Mouse (Mus musculus) limb, embryonic 14.5 days (tissue): Measurements from ENCODE around the gene G430095P16Rik. TPM values are rescaled to one million over a fixed set of nuclear protein-coding genes. Genes with fewer than 3 reads are reported as not detected.
A peak's percentile ranks its signal among the peaks of the same experiment; 100 is the strongest.

Source experiments
- ATAC-seq: fragments of 200-750 bp; cut with Nextera tagmentation; 2 replicates; pipeline ENCODE4 v1.8.0; 2017; ENCODE audit warnings: low read depth, moderate number of reproducible peaks, moderate TSS enrichment; ENCODE audit not compliant: low FRiP score
- DNase-seq: peaks from one replicate; pipeline ENCODE4 v3.0.0-alpha.2; 2015; ENCODE audit warnings: low spot score
- H3K27ac ChIP-seq: fragments of 300-500 bp; sonication (generic); replicated peaks from 2 replicates; pipeline ENCODE4 v1.5.1; 2014; ENCODE audit warnings: low read depth, mild to moderate bottlenecking, low read length, moderate library complexity, mixed read lengths
- H3K27me3 ChIP-seq: fragments of 300-500 bp; sonication (generic); 2 replicates; pipeline ENCODE4 v1.6.1; 2014; ENCODE audit warnings: low read length, mixed read lengths; ENCODE audit not compliant: control insufficient read depth, insufficient read depth
- H3K36me3 ChIP-seq: fragments of 300-500 bp; sonication (generic); 2 replicates; pipeline ENCODE4 v1.6.1; 2014; ENCODE audit warnings: mild to moderate bottlenecking, low read length, moderate library complexity, mixed read lengths; ENCODE audit not compliant: control insufficient read depth, insufficient read depth
- H3K4me1 ChIP-seq: fragments of 300-500 bp; sonication (generic); 2 replicates; pipeline ENCODE4 v1.6.1; 2014; ENCODE audit warnings: antibody characterized with exemption, low read length, mixed read lengths; ENCODE audit not compliant: control insufficient read depth, insufficient read depth
- H3K4me2 ChIP-seq: fragments of 300-500 bp; sonication (generic); replicated peaks from 2 replicates; pipeline ENCODE4 v1.6.1; 2014; ENCODE audit warnings: low read depth, mild to moderate bottlenecking, low read length, moderate library complexity; ENCODE audit not compliant: severe bottlenecking
- H3K4me3 ChIP-seq: fragments of 300-500 bp; sonication (generic); replicated peaks from 2 replicates; pipeline ENCODE4 v1.5.1; 2014; ENCODE audit warnings: low read length
- H3K9ac ChIP-seq: fragments of 300-500 bp; sonication (generic); 2 replicates; pipeline ENCODE4 v1.6.1; 2014; ENCODE audit warnings: mild to moderate bottlenecking, low read depth, low read length, moderate library complexity; ENCODE audit not compliant: severe bottlenecking
- H3K9me3 ChIP-seq: fragments of 300-500 bp; sonication (generic); 2 replicates; pipeline ENCODE4 v1.6.1; 2016; ENCODE audit warnings: low read length; ENCODE audit not compliant: control insufficient read depth
- POLR2A ChIP-seq: fragments of 200-500 bp; IDR thresholded peaks from 2 replicates; pipeline ENCODE4 v1.8.0; 2012; ENCODE audit warnings: inconsistent platforms, mild to moderate bottlenecking, moderate library complexity, borderline replicate concordance; ENCODE audit not compliant: insufficient read depth, insufficient read length; ENCODE audit errors: extremely low read depth
- WGBS: fragments of 180-500 bp; shearing (Covaris S2); extraction: QIAGEN DNeasy Blood & Tissue Kit; methylation state at CpG from one replicate; pipeline ENCODE4 v1.1.7; 2014; 5-methylcytosine and 5-hydroxymethylcytosine counted together
- polyA plus RNA-seq, 2 experiments: library from polyadenylated mRNA; depleted of rRNA in 1 of 2; stranded (reverse) in 1 of 2; unstranded in 1 of 2; fragments of >200 nt; fragmentation: Nextera tagmentation in 1 of 2; extraction: Ambion mirVana in 1 of 2; gene quantifications; 2 replicates each; pipeline versions ENCODE4 v1.2.1 to v1.2.3; 2012 to 2014

G430095P16Rik gene
- polyA plus RNA-seq, 2 experiments = 4.3 to 5.7 TPM

DNA sequence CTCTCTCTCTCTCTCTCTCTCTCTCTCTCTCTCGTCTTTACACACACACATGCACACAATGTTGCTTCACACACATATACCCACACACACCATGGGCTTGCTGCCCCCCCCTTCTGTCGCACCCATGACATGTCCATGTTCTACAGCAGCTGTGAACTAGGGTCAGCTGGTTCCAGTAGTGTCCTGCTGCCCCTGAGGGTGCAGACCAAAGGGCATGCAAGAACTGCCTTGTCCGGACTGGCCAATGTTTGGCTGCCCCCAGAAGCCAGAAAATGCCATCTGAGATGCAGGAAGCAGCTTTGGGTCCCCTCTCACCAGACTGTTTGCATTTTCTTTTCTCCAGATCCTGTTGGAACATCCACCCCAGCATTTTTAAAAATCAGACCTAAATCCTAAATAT, 49.8 kb downstream of the G430095P16Rik start:
- no peak for DNase-seq
- Histone ChIP-seq H3K36me3 (peaks cover 48% of the 10 kb centered on the region), H3K4me3 (peak overlapping the region; percentile 38), H3K27ac (0 out of 2 replicates have a peak overlapping the region, but pooled peaks have one; percentile 91), H3K4me1 (peaks cover 57% of the 10 kb centered on the region), H3K4me2 (peak overlapping the region; percentile 69), H3K9ac (peak overlapping the region; percentile 56; the same call in 1 of the 2 replicates), H3K9me3 (no peaks in the 10 kb centered on the region), H3K27me3 (no peaks in the 10 kb centered on the region)
- no peak for ATAC-seq
- 19% methylated on average over 3 of the region's 3 CpGs for WGBS
- TF ChIP-seq POLR2A = no peak

DNA sequence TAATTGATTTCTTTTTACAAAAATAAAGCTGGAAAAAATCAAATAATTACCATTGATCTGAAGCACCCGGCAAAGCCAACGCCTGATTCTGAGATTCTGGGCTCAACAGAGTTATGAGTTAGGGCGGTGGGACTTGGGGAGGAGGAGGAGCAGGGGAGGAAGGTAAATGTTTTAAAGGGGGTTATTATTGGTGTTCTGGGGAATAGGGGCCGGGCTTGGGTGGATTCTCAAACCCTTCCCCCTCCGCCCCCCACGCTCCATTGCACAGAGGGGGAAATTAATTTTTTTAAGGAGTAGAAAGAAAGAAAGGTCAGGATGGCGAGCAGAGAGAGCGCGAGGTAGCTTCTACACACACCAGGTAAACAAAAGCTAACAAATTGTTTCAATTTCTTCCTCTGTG, 50.5 kb downstream of the G430095P16Rik start:
- Histone ChIP-seq H3K36me3 (peaks cover 42% of the 10 kb centered on the region), H3K4me2 (peak overlapping the region; percentile 69), H3K4me1 (peaks cover 63% of the 10 kb centered on the region), H3K9ac (peak overlapping the region; percentile 56), H3K9me3 (no peaks in the 10 kb centered on the region), H3K27ac (peak overlapping the region; percentile 91), H3K27me3 (peaks cover 4% of the 10 kb centered on the region; the same call in 1 of the 2 replicates), H3K4me3 (peak overlapping the region; percentile 38)
- DNase-seq (peak; percentile 74), ATAC-seq (peak; percentile 39)
- WGBS = 1% methylated on average over 9 of the region's 9 CpGs
- TF ChIP-seq POLR2A = no peak

DNA sequence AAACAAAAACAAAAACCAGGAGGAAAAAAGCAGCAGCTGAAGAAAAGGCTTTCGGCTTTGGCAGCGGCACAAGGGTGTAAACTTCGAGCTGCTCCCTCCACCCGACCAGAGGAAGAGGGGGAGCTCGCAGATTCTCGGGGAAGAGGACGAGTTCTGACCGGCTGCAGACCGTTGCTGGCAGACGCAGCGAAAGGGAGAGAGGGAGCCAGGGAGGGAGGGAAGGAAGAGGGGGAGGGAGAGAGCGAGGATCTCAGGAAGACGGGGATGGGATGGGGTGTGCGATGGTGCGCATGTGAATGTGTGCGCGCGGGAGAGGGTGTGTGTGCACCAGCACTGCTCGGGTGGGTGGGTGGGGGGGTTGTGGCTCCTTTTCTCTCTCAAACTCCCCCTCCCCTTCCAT, 51.0 kb downstream of the G430095P16Rik start:
- H3K9ac ChIP-seq = peak overlapping the region; percentile 56
- H3K4me1 ChIP-seq = peaks cover 68% of the 10 kb centered on the region
- peak; percentile 87 for DNase-seq
- H3K27ac ChIP-seq = peak overlapping the region; percentile 91
- H3K27me3 ChIP-seq = peaks cover 6% of the 10 kb centered on the region; the same call in 1 of the 2 replicates
- H3K4me3 ChIP-seq = peak overlapping the region; percentile 38
- ATAC-seq = peak; percentile 83
- peaks cover 37% of the 10 kb centered on the region for H3K36me3 ChIP-seq
- TF ChIP-seq POLR2A = 0 out of 2 replicates have a peak, but pooled peaks have one; percentile 25
- WGBS = under 1% methylated on average over 17 of the region's 19 CpGs
- peak overlapping the region; percentile 69 for H3K4me2 ChIP-seq
- no peaks in the 10 kb centered on the region for H3K9me3 ChIP-seq

DNA sequence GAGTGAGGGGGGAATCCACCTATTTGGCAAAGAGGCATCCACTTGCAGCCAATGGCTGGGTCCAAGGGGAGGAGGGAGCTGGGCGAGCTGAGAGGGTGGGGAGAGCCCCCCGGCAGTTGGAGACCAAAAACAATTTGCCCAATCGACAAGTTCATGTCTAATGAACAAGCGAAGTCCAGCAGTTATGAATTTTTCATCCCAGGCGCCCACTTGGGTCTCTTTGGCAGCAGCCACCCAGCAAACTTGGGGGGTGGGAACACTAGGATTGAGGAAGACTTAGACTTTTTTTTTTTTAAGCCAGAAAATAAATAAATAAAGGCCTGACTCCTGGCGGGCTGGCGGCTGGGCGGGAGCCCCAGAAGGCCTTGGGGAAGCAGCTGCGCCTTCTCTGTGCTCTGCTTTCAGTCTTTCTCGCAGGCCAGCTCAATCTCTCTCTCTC, 51.7 kb downstream of the G430095P16Rik start:
- H3K27me3 ChIP-seq = peaks cover 6% of the 10 kb centered on the region; the same call in 1 of the 2 replicates
- no peak for TF ChIP-seq POLR2A

DNA sequence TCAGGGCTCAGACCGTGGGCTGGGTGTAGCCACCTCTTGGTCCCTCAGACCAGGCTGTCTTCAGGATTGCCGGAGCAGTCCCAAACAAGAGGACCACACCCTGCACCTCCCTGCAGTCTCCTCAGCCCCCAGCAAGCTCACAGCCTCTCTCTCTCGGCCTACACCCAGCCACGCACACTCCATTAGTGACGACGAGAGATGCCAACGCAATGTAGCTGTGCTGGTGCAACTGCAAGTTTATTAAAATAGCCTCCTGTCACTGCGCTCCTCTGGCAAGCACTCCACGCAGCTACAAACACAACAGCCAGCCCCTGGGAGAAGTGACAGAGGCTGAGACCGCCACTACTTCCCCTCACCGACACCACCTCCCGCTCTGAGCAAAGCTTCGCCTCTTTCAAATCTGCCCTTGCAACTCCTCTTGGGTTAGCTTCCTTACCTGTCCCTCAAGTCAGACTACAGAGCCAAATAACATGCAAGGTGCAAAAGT, 52.3 kb downstream of the G430095P16Rik start:
- peak overlapping the region; percentile 69 for H3K4me2 ChIP-seq
- peaks cover 6% of the 10 kb centered on the region; the same call in 1 of the 2 replicates for H3K27me3 ChIP-seq
- no peaks in the 10 kb centered on the region for H3K9me3 ChIP-seq
- no peak for ATAC-seq
- peaks cover 23% of the 10 kb centered on the region for H3K36me3 ChIP-seq
- peak overlapping the region; percentile 48 for H3K9ac ChIP-seq
- H3K4me3 ChIP-seq = peak overlapping the region; percentile 19; the same call in 1 of the 2 replicates
- peaks cover 76% of the 10 kb centered on the region for H3K4me1 ChIP-seq
- H3K27ac ChIP-seq = peak overlapping the region; percentile 91
- no peak for TF ChIP-seq POLR2A
- no peak for DNase-seq
- 9% methylated on average over 13 of the region's 13 CpGs for WGBS

More for the DNA sequence above, 51.7 kb downstream of the G430095P16Rik start:
- H3K4me3 ChIP-seq = peak overlapping the region; percentile 38
- no peaks in the 10 kb centered on the region for H3K9me3 ChIP-seq
- peaks cover 30% of the 10 kb centered on the region for H3K36me3 ChIP-seq
- WGBS = 1% methylated on average over 10 of the region's 10 CpGs
- peak; percentile 76 for ATAC-seq
- peak overlapping the region; percentile 91 for H3K27ac ChIP-seq
- H3K9ac ChIP-seq = 0 out of 2 replicates have a peak overlapping the region, but pooled peaks have one; percentile 9
- H3K4me2 ChIP-seq = peak overlapping the region; percentile 69
- H3K4me1 ChIP-seq = peaks cover 75% of the 10 kb centered on the region
- peak; percentile 83 for DNase-seq
